Mouse (Mus musculus) intestine, embryonic 15.5 days (tissue): ENCODE data around the gene Rfx2. TPM values are rescaled to one million over a fixed set of nuclear protein-coding genes. Genes with fewer than 3 reads are reported as not detected.

Source experiments
- ATAC-seq: fragments of 200-750 bp; cut with Nextera tagmentation; 2 replicates; pipeline ENCODE4 v1.8.0; 2017; ENCODE audit warnings: moderate TSS enrichment, moderate library complexity
- H3K27ac ChIP-seq: fragments of 300-500 bp; sonication (generic); 2 replicates; pipeline ENCODE4 v1.5.1; 2015; ENCODE audit warnings: mild to moderate bottlenecking, inconsistent platforms
- H3K27me3 ChIP-seq: fragments of 300-500 bp; sonication (generic); replicated peaks from 2 replicates; pipeline ENCODE4 v1.6.1; 2015; ENCODE audit warnings: inconsistent platforms
- H3K36me3 ChIP-seq: fragments of 300-500 bp; sonication (generic); 2 replicates; pipeline ENCODE4 v1.6.1; 2015; ENCODE audit warnings: inconsistent platforms
- H3K4me1 ChIP-seq: fragments of 300-500 bp; sonication (generic); replicated peaks from 2 replicates; pipeline ENCODE4 v1.6.1; 2015; ENCODE audit warnings: inconsistent platforms
- H3K4me2 ChIP-seq: fragments of 300-500 bp; sonication (generic); replicated peaks from 2 replicates; pipeline ENCODE4 v1.6.1; 2015; ENCODE audit warnings: mild to moderate bottlenecking, inconsistent platforms
- H3K4me3 ChIP-seq: fragments of 300-500 bp; sonication (generic); replicated peaks from 2 replicates; pipeline ENCODE4 v1.5.1; 2015; ENCODE audit warnings: inconsistent platforms
- H3K9ac ChIP-seq: fragments of 300-500 bp; sonication (generic); 2 replicates; pipeline ENCODE4 v1.6.1; 2015; ENCODE audit warnings: inconsistent platforms
- H3K9me3 ChIP-seq: fragments of 300-500 bp; sonication (generic); 2 replicates; pipeline ENCODE4 v1.6.1; 2016; ENCODE audit warnings: inconsistent platforms
- WGBS: fragments of 180-500 bp; shearing (Covaris S2); methylation state at CpG from one replicate; pipeline ENCODE4 v1.1.7; 2015; 5-methylcytosine and 5-hydroxymethylcytosine counted together
- polyA plus RNA-seq: library from polyadenylated mRNA; unstranded; fragments of >200 nt; fragmentation: Nextera tagmentation; extraction: Ambion mirVana; gene quantifications from 2 replicates; pipeline ENCODE4 v1.2.1, GENCODE M21; 2015

The Rfx2 gene
- polyA plus RNA-seq, 1 experiment from 2014 or later, result 3.1 TPM

DNA sequence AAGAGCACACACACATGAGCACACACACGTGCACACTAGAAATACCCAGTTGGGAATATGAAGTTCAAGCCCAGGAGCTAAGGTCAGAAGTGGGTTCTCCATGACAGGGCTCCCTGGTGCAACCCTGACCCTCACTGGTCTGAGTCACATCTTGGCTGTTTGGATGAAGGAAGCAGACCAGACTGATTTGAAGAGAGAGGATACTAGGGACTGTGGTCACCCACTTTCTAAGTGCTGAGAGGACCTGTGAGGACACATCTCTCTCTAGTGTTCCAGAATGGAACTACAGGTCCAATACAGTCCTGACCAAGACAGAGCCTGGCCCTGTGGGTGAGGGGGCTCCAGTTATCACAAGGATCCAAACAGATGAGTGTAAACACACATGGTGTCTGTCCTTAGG lies 25.0 kb downstream of the Rfx2 start:
- no peaks in the 10 kb centered on the region; the same call in 1 of the 2 replicates for H3K27me3 ChIP-seq
- no peak overlapping the region for H3K9ac ChIP-seq
- no peak overlapping the region for H3K4me2 ChIP-seq
- H3K27ac ChIP-seq, result no peak overlapping the region
- H3K36me3 ChIP-seq, result no peaks in the 10 kb centered on the region
- H3K4me1 ChIP-seq, result peaks cover 14% of the 10 kb centered on the region
- WGBS, result 76% methylated on average over 1 of the region's 1 CpGs
- H3K9me3 ChIP-seq, result no peaks in the 10 kb centered on the region
- no peak for ATAC-seq
- H3K4me3 ChIP-seq, result no peak overlapping the region

DNA sequence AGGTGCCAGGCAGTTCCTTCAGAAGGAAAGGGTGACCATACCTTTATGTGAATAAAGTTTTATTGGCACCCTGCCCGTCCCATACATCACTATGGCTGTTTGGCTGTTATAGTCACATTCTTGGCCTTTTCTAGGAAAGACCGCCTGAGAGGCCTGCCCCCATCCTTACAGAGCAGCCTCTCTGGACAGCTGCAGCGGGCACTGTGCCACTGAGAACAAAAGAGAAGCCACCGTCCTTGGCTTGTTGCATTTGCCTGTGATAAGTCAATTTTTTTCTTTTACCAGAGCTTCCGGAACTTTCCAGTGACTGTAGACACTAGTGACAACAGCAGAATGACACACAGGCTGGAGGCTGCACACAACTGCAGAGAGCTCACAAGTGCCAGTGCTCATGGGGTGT lies 25.9 kb downstream of the Rfx2 start:
- Histone ChIP-seq H3K9me3 (no peaks in the 10 kb centered on the region), H3K4me1 (peaks cover 6% of the 10 kb centered on the region), H3K36me3 (no peaks in the 10 kb centered on the region), H3K27me3 (no peaks in the 10 kb centered on the region; the same call in 1 of the 2 replicates), H3K9ac (no peak overlapping the region), H3K4me3 (no peak overlapping the region), H3K27ac (no peak overlapping the region), H3K4me2 (no peak overlapping the region)
- no peak for ATAC-seq
- WGBS, result 76% methylated on average over 5 of the region's 5 CpGs

DNA sequence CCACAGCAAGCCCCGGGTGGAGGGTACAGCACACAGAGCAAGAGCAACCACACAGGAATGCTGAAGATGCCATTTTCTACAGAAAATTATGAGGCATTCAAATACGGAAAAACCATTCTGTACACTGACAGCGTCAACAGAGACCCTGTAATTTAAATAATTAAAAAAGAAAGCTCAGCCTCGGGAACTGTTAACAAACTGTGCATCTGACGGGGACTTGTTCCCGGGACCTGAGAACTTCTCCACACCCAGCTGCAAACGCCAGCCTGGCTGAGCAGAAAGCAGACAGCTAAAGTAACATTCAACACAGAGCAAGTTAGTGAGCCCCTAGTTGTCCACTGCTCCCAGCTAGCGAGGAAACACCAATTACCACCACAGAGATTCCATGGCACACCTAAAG lies 28.7 kb downstream of the Rfx2 start:
- Histone ChIP-seq H3K36me3 (no peaks in the 10 kb centered on the region), H3K4me3 (no peak overlapping the region), H3K9me3 (no peaks in the 10 kb centered on the region), H3K27me3 (no peaks in the 10 kb centered on the region), H3K4me2 (no peak overlapping the region), H3K4me1 (0 out of 2 replicates have a peak, but pooled peaks cover 3% of the 10 kb centered on the region), H3K27ac (no peak overlapping the region), H3K9ac (no peak overlapping the region)
- WGBS, result 81% methylated on average over 8 of the region's 8 CpGs
- no peak for ATAC-seq

DNA sequence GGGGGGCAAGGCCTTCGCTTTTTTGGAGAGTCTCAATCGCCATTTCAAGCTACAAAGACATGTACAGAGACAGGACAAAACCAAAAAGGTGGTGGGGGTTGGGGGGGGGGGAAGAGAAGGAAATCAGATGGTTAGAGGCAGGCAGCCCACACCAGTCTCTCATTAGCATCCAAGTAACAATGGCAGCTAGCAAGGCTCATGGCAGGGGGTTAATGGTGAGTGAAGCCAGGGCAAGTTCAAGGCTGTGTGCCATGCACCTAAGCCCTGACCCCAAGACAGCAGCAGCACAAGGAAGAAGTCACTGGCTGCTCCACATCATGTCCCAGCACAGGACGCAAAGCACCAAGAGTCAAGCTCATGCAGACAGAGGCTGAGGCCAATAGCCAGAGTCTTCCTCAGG lies 31.5 kb downstream of the Rfx2 start:
- Histone ChIP-seq H3K36me3 (no peaks in the 10 kb centered on the region), H3K27ac (no peak overlapping the region), H3K27me3 (no peaks in the 10 kb centered on the region), H3K9me3 (no peaks in the 10 kb centered on the region), H3K9ac (no peak overlapping the region), H3K4me2 (no peak overlapping the region), H3K4me1 (no peaks in the 10 kb centered on the region), H3K4me3 (no peak overlapping the region)
- ATAC-seq, result no peak
- WGBS, result 80% methylated on average over 3 of the region's 3 CpGs

DNA sequence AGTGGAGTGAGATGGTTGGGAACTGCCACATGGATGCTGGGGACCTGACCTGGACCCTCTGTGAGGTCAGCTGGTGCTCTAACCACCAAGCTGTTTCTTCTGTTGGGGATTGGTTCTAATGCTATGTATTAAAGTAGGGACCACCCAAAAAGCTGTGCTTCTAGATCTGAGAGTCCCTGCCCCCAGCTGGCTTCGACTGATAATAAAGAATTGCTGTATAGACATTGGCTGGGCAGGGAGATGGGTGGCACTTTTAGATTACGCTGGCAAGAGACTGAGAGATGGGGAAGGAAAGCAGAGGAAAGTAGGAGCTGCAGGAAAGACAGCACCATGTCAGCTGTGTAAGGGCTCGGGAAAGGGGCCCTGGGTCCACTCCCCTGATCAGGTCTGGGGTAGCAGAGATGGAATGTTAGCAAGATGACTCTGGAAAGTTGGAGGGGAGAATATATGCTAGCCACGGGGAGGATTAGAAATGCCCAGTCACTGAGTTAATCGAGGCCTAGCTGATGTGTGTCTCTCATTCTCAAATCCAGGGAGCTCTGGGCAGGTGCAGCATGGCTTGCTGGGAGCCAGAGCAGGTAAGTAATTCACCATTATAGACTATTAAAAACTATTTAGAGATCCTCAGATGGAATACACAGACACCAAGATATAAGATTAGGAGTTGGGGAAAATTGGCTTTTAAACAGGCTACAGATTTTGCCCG lies 37.0 kb downstream of the Rfx2 start:
- 69% methylated on average over 6 of the region's 6 CpGs for WGBS
- ATAC-seq, result peak; percentile 20; the same call in 1 of the 2 replicates

DNA sequence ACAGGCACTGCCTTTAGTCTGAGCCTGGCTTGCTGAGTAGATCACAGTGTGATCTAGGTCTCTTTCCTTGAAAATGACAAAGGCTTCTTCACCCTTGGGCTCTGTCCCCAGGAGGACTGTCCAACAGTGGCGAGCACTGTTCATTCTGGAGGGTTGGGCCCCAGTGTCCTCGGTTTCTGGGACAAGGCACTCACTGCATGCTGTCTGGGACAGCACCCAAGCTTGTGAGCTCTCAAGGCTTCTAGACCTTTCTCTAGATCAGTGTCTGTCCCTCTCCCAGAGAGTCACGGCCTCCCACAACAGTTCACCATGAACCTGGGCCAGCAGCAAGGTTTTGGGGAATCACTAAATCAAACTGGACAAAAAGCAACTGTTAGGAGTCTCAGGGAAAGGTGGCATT lies 38.2 kb downstream of the Rfx2 start:
- no peak overlapping the region for H3K27ac ChIP-seq
- 85% methylated on average over 3 of the region's 3 CpGs for WGBS
- H3K9me3 ChIP-seq, result no peaks in the 10 kb centered on the region
- no peak overlapping the region for H3K9ac ChIP-seq
- no peaks in the 10 kb centered on the region for H3K36me3 ChIP-seq
- H3K4me1 ChIP-seq, result 0 out of 2 replicates have a peak, but pooled peaks cover 3% of the 10 kb centered on the region
- no peak overlapping the region for H3K4me3 ChIP-seq
- H3K27me3 ChIP-seq, result no peaks in the 10 kb centered on the region
- ATAC-seq, result no peak
- no peak overlapping the region for H3K4me2 ChIP-seq

More for the DNA sequence above, 37.0 kb downstream of the Rfx2 start:
- no peak overlapping the region for H3K27ac ChIP-seq
- H3K4me1 ChIP-seq, result 0 out of 2 replicates have a peak, but pooled peaks cover under 1% of the 10 kb centered on the region
- no peaks in the 10 kb centered on the region for H3K36me3 ChIP-seq
- no peaks in the 10 kb centered on the region for H3K9me3 ChIP-seq
- no peaks in the 10 kb centered on the region for H3K27me3 ChIP-seq
- no peak overlapping the region for H3K4me2 ChIP-seq
- no peak overlapping the region for H3K4me3 ChIP-seq
- no peak overlapping the region for H3K9ac ChIP-seq

DNA sequence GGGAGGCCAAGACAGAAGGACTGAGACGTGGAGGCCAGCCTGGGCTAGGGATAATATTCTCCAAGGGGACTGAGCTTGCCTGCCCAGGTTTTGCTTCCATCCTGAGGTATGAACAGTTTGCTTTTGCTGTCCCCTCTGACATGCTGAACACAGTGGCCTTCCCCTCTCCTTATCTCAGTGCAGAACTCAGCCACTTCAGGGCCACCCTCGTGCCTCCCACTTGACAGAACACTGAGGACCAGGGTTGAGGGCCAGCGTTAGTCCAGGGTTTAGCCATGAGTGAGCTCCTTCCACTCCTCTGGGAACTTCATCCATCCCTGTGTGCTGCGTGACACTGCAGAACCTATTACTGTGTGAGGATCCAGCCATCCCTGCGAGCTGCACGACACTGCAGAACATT lies 41.5 kb downstream of the Rfx2 start:
- H3K4me2 ChIP-seq, result no peak overlapping the region
- 78% methylated on average over 6 of the region's 6 CpGs for WGBS

DNA sequence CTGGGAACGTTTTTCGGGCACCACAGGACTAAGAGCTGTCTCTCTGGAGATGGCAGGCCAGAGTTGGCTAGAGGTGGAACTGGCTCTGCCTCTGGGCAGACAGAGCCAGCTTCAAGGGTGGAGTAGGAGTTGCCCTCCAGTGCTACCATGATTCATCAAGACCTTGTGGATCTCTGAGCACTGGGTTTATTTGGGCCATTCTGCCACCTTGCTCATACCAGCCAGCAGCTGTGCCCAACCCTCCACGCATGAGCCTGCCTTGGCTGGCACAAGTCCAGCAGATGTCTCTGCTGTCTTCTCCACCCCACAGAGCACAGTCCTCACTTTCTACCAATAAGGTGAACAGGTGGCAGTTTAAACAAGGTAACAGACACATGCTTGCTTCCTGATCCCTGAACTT lies 41.9 kb downstream of the Rfx2 start:
- Histone ChIP-seq H3K4me1 (0 out of 2 replicates have a peak, but pooled peaks cover 3% of the 10 kb centered on the region), H3K9me3 (no peaks in the 10 kb centered on the region), H3K4me2 (no peak overlapping the region), H3K9ac (no peak overlapping the region), H3K27ac (no peak overlapping the region), H3K27me3 (no peaks in the 10 kb centered on the region), H3K4me3 (no peak overlapping the region), H3K36me3 (no peaks in the 10 kb centered on the region)
- 53% methylated on average over 3 of the region's 3 CpGs for WGBS
- no peak for ATAC-seq

More for the DNA sequence above, 41.5 kb downstream of the Rfx2 start:
- Histone ChIP-seq H3K4me1 (0 out of 2 replicates have a peak, but pooled peaks cover 3% of the 10 kb centered on the region), H3K9ac (no peak overlapping the region), H3K4me3 (no peak overlapping the region), H3K27ac (no peak overlapping the region), H3K36me3 (no peaks in the 10 kb centered on the region), H3K27me3 (no peaks in the 10 kb centered on the region), H3K9me3 (no peaks in the 10 kb centered on the region)
- ATAC-seq, result no peak

DNA sequence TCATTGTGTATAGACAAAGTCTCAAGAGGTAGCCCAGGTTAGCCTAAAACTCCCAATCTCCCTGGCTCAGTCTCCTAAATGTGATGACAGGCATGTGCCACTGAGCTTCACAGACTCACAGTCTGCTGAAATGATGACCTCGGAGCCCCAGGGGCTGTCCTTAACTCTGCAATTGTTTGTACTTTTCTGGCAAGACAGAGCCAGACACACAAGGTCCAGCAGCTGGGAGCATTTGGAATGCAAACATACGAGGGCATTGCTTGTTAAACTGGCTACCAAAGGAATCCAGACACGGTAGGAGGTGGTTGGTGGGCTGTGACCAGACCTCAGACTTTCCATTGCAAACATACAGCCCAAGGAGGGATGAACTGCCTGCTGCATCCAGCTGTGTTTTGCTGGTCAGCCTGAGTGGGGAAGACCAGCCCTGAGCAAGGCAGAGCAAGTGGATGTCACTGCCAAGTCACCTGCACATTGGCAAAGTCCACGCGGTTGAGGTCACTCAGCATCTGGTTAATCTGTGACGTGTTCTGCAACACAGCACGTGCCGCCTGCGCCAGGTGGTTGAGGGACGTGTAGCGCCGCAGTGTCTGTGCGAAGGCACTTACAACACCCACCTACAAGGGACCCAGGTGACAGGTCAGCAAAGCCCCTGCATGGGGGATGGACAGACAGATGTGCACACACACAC lies 50.4 kb downstream of the Rfx2 start:
- no peaks in the 10 kb centered on the region for H3K36me3 ChIP-seq
- no peak overlapping the region for H3K4me3 ChIP-seq
- ATAC-seq, result no peak
- H3K4me2 ChIP-seq, result no peak overlapping the region
- H3K9me3 ChIP-seq, result no peaks in the 10 kb centered on the region
- WGBS, result 62% methylated on average over 13 of the region's 13 CpGs
- H3K27me3 ChIP-seq, result no peaks in the 10 kb centered on the region
- peaks cover 4% of the 10 kb centered on the region; the same call in 1 of the 2 replicates for H3K4me1 ChIP-seq
- H3K9ac ChIP-seq, result no peak overlapping the region
- no peak overlapping the region for H3K27ac ChIP-seq

DNA sequence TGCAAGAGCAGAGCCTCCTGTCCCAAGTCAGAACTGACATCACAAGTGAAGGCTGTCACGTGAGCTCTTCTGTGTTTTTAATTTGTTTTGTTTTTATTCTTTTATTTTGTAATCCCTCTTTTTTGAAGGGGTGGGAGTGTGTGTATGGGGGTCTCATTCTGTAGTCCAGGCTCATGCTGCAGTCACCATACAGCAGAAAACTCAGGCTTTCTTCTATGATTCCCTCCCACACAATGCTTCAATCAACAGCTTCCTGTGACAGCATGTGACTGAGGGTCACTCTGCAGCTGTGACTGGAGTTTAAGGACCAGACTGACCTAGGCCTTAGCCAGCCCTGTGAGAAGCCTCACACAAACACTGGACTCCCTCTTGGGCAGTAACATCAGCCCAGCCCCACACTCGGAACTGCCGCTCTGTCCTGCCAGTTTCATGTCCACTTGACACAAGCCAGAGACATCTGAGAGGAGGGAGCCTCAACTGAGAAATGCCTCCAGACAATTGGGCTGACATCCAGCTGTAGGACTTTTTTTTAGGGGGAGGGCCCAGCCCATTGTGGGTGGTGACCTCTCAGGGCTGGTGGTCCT lies 51.9 kb downstream of the Rfx2 start:
- 61% methylated on average over 3 of the region's 3 CpGs for WGBS
- H3K27ac ChIP-seq, result peak overlapping the region; percentile 24; the same call in 1 of the 2 replicates

DNA sequence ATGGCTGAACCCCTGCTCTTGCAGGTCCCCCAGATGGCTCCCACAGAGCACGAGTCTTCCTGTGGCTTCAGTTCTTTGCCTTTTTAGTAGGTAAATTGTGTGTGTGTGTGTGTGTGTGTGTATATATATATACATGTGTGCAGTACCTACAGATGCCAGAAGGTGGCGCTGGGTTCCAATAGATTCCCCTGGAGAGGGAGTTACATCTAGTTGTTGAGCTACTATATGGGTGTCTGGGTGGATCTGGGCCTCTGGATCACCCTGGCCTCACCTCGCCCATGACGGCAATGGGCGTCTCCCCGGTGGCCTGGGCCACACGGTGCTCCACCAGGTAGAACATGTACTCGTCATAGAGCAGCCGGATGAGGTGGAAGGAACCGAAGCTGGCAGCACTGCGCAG lies 53.2 kb downstream of the Rfx2 start:
- Histone ChIP-seq H3K9ac (no peak overlapping the region), H3K9me3 (no peaks in the 10 kb centered on the region), H3K27me3 (no peaks in the 10 kb centered on the region), H3K36me3 (no peaks in the 10 kb centered on the region), H3K27ac (no peak overlapping the region), H3K4me1 (peaks cover 4% of the 10 kb centered on the region; the same call in 1 of the 2 replicates), H3K4me3 (no peak overlapping the region), H3K4me2 (no peak overlapping the region)
- WGBS, result 93% methylated on average over 11 of the region's 11 CpGs
- ATAC-seq, result no peak

More for the DNA sequence above, 51.9 kb downstream of the Rfx2 start:
- Histone ChIP-seq H3K4me1 (peaks cover 4% of the 10 kb centered on the region; the same call in 1 of the 2 replicates), H3K36me3 (no peaks in the 10 kb centered on the region), H3K9me3 (no peaks in the 10 kb centered on the region), H3K27me3 (no peaks in the 10 kb centered on the region), H3K9ac (no peak overlapping the region), H3K4me3 (no peak overlapping the region), H3K4me2 (no peak overlapping the region)
- ATAC-seq, result peak; percentile 52

DNA sequence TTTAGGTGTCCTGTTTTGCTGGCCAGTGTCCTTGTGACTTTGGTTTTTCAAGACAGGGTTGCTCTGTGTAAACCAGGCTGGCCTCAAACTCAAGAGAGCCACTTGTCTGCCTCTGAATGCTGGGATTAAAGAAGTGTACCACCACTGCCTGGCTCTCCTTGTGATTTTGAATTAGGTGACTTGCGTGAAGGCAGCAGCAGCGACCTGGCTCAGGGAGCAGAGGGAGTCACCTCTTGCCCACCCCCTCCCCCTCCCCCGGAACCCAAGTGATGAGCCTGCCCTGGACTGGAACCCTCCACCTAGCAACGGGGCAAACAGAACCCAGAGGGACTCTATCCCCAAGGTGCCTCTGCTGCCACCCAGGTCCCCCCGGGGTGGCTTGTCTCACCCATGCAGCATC lies 60.9 kb downstream of the Rfx2 start, which contains the start of gene Prr22:
Gene Prr22, plus strand, starts transcription at position 301 of the 400 bp plus-strand sequence.
- H3K4me1 ChIP-seq, result 0 out of 2 replicates have a peak, but pooled peaks cover 5% of the 10 kb centered on the region
- no peaks in the 10 kb centered on the region for H3K9me3 ChIP-seq
- 91% methylated on average over 5 of the region's 5 CpGs for WGBS
- H3K4me3 ChIP-seq, result no peak within 1 kb of the TSS
- H3K9ac ChIP-seq, result no peak within 1 kb of the TSS
- peaks cover 31% of the 10 kb centered on the region for H3K36me3 ChIP-seq
- no peaks in the 10 kb centered on the region for H3K27me3 ChIP-seq
- ATAC-seq, result no peak
- no peak within 1 kb of the TSS for H3K27ac ChIP-seq
- H3K4me2 ChIP-seq, result no peak within 1 kb of the TSS
